Mouse (Mus musculus) MEL (cell line): ENCODE data around the gene Rhou. TPM values are rescaled to one million over a fixed set of nuclear protein-coding genes. Genes with fewer than 3 reads are reported as not detected.

ENCODE experiments used
- DNase-seq: peaks from one replicate; pipeline ENCODE4 v3.0.0; 2011; ENCODE audit warnings: low read depth, low spot score
- H3K27ac ChIP-seq: 2 replicates; pipeline ENCODE4 v1.5.1; 2012; ENCODE audit warnings: low read depth, mild to moderate bottlenecking, control low read depth, low read length, moderate library complexity; ENCODE audit not compliant: control insufficient read depth
- H3K27me3 ChIP-seq, 2 experiments: fragments of 150-350 bp in 1 of 2; sonication (generic) in 1 of 2; 2 replicates each; pipeline ENCODE4 v1.6.1; 2012; ENCODE audit warnings: low read length in 2 of 2, mild to moderate bottlenecking in 2 of 2, improper control_type of control experiment in 1 of 2, moderate library complexity in 1 of 2; ENCODE audit not compliant: insufficient read depth in 2 of 2, control insufficient read depth in 1 of 2
- H3K36me3 ChIP-seq, 2 experiments: 2 replicates each; pipeline ENCODE4 v1.6.1; 2012 to 2014; ENCODE audit warnings: low read length in 2 of 2, improper control_type of control experiment in 1 of 2, inconsistent platforms in 1 of 2, mild to moderate bottlenecking in 1 of 2; ENCODE audit not compliant: insufficient read depth in 2 of 2, control insufficient read depth in 1 of 2
- H3K4me1 ChIP-seq, 2 experiments: fragments of 150-350 bp in 1 of 2; sonication (generic) in 1 of 2; 2 replicates each; pipeline ENCODE4 v1.6.1; 2012; ENCODE audit warnings: low read length in 2 of 2, improper control_type of control experiment in 1 of 2, mild to moderate bottlenecking in 1 of 2; ENCODE audit not compliant: insufficient read depth in 2 of 2, control insufficient read depth in 1 of 2
- H3K4me3 ChIP-seq, 2 experiments: fragments of 150-350 bp in 1 of 2; sonication (generic) in 1 of 2; 2 replicates each; pipeline ENCODE4 v1.5.1; 2012; ENCODE audit warnings: low read depth in 2 of 2, low read length in 2 of 2, mild to moderate bottlenecking in 2 of 2, moderate library complexity in 2 of 2, control low read depth in 1 of 2, improper control_type of control experiment in 1 of 2; ENCODE audit not compliant: control insufficient read depth in 1 of 2, insufficient read depth in 1 of 2
- H3K79me2 ChIP-seq: 2 replicates; pipeline ENCODE4 v1.6.1; 2012; ENCODE audit warnings: mild to moderate bottlenecking, low read length, moderate library complexity; ENCODE audit not compliant: control insufficient read depth, poor library complexity, insufficient read depth
- H3K9ac ChIP-seq: 2 replicates; pipeline ENCODE4 v1.6.1; 2012; ENCODE audit warnings: low read depth, mild to moderate bottlenecking, control low read depth, low read length, moderate library complexity; ENCODE audit not compliant: control insufficient read depth, poor library complexity, severe bottlenecking
- H3K9me3 ChIP-seq: fragments of 150-350 bp; sonication (generic); replicated peaks from 2 replicates; pipeline ENCODE4 v1.6.1; 2012; ENCODE audit warnings: mild to moderate bottlenecking, low read length, improper control_type of control experiment, moderate library complexity; ENCODE audit not compliant: insufficient read depth
- CHD1 ChIP-seq: IDR thresholded peaks from 2 replicates; pipeline ENCODE4 v1.6.1; 2012; ENCODE audit warnings: low read depth, mild to moderate bottlenecking, inconsistent platforms, low read length, improper control_type of control experiment
- E2F4 ChIP-seq: IDR thresholded peaks from 2 replicates; pipeline ENCODE4 v1.6.1; 2011; ENCODE audit warnings: low read depth, low read length, improper control_type of control experiment, borderline replicate concordance
- ELF1 ChIP-seq: IDR thresholded peaks from 2 replicates; pipeline ENCODE4 v1.6.1; 2014; ENCODE audit warnings: low read depth, mild to moderate bottlenecking, inconsistent platforms, low read length, improper control_type of control experiment, moderate library complexity
- EP300 ChIP-seq, 2 experiments: IDR thresholded peaks; 2 replicates each; pipeline ENCODE4 v1.6.1; 2011; ENCODE audit warnings: improper control_type of control experiment in 2 of 2, low read length in 2 of 2, low read depth in 1 of 2, mild to moderate bottlenecking in 1 of 2
- ETS1 ChIP-seq: IDR thresholded peaks from 2 replicates; pipeline ENCODE4 v1.6.1; 2012; ENCODE audit warnings: low read depth, mild to moderate bottlenecking, inconsistent platforms, low read length, improper control_type of control experiment, moderate library complexity
- GABPA ChIP-seq: IDR thresholded peaks from 2 replicates; pipeline ENCODE4 v1.6.1; 2012; ENCODE audit warnings: low read depth, mild to moderate bottlenecking, inconsistent platforms, low read length, improper control_type of control experiment, moderate library complexity
- HCFC1 ChIP-seq: IDR thresholded peaks from 2 replicates; pipeline ENCODE4 v1.6.1; 2012; ENCODE audit warnings: low read depth, mild to moderate bottlenecking, inconsistent platforms, low read length, improper control_type of control experiment, moderate library complexity
- JUND ChIP-seq: IDR thresholded peaks from 2 replicates; pipeline ENCODE4 v1.6.1; 2011; ENCODE audit warnings: low read depth, mild to moderate bottlenecking, improper control_type of control experiment, low read length
- MAZ ChIP-seq: IDR thresholded peaks from 2 replicates; pipeline ENCODE4 v1.6.1; 2012; ENCODE audit warnings: low read depth, mild to moderate bottlenecking, inconsistent platforms, low read length, improper control_type of control experiment
- MEF2A ChIP-seq: IDR thresholded peaks from 2 replicates; pipeline ENCODE4 v1.6.1; 2014; ENCODE audit warnings: low read depth, mild to moderate bottlenecking, inconsistent platforms, low read length, improper control_type of control experiment; ENCODE audit not compliant: poor library complexity, insufficient replicate concordance, severe bottlenecking; ENCODE audit errors: extremely low read depth
- MXI1 ChIP-seq: IDR thresholded peaks from 2 replicates; pipeline ENCODE4 v1.6.1; 2011; ENCODE audit warnings: mild to moderate bottlenecking, low read depth, low read length, improper control_type of control experiment
- MYC ChIP-seq: IDR thresholded peaks from 2 replicates; pipeline ENCODE4 v1.6.1; 2011; ENCODE audit warnings: low read depth, mild to moderate bottlenecking, low read length, improper control_type of control experiment, moderate library complexity
- NELFE ChIP-seq: IDR thresholded peaks from 2 replicates; pipeline ENCODE4 v1.6.1; 2011; ENCODE audit warnings: low read depth, low read length, improper control_type of control experiment
- POLR2AphosphoS2 ChIP-seq: IDR thresholded peaks from 2 replicates; pipeline ENCODE4 v1.6.1; 2011; ENCODE audit warnings: low read length, improper control_type of control experiment
- RAD21 ChIP-seq: IDR thresholded peaks from 2 replicates; pipeline ENCODE4 v1.6.1; 2011; ENCODE audit warnings: mild to moderate bottlenecking, low read depth, low read length, improper control_type of control experiment
- SIN3A ChIP-seq: IDR thresholded peaks from 2 replicates; pipeline ENCODE4 v1.6.1; 2012; ENCODE audit warnings: low read length, improper control_type of control experiment, inconsistent platforms
- TCF12 ChIP-seq: IDR thresholded peaks from 2 replicates; pipeline ENCODE4 v1.6.1; 2014; ENCODE audit warnings: low read depth, mild to moderate bottlenecking, inconsistent platforms, low read length, improper control_type of control experiment, moderate library complexity
- UBTF ChIP-seq: IDR thresholded peaks from 2 replicates; pipeline ENCODE4 v1.6.1; 2012; ENCODE audit warnings: low read depth, mild to moderate bottlenecking, inconsistent platforms, low read length, improper control_type of control experiment, moderate library complexity, borderline replicate concordance; ENCODE audit not compliant: insufficient read depth
- USF1 ChIP-seq: IDR thresholded peaks from 2 replicates; pipeline ENCODE4 v1.6.1; 2014; ENCODE audit warnings: low read depth, mild to moderate bottlenecking, inconsistent platforms, low read length, improper control_type of control experiment, moderate library complexity
- ZKSCAN1 ChIP-seq: IDR thresholded peaks from 2 replicates; pipeline ENCODE4 v1.6.1; 2012; ENCODE audit warnings: low read depth, mild to moderate bottlenecking, inconsistent platforms, low read length, improper control_type of control experiment, moderate library complexity
- ZNF384 ChIP-seq: IDR thresholded peaks from 2 replicates; pipeline ENCODE4 v1.6.1; 2012; ENCODE audit warnings: low read depth, mild to moderate bottlenecking, inconsistent platforms, low read length, improper control_type of control experiment
- polyA plus RNA-seq, 2 experiments: library from polyadenylated mRNA; stranded (reverse) in 1 of 2; unstranded in 1 of 2; fragments of >175 nt in 1 of 2; fragments of >200 nt in 1 of 2; gene quantifications; 2 replicates each; pipeline versions ENCODE4 v1.2.1 to v1.2.4; 2012; ENCODE audit warnings: low replicate concordance in 2 of 2, low read depth in 1 of 2; ENCODE audit not compliant: insufficient read length in 2 of 2, insufficient read depth in 1 of 2, missing spikeins in 1 of 2
- total RNA-seq: library from RNA; depleted of rRNA; stranded (reverse); fragments of 300-350 nt; gene quantifications from 2 replicates; pipeline ENCODE4 v1.2.3, GENCODE M21; 2012

Rhou gene
- total and polyA plus RNA-seq, 3 experiments: not detected

GRCm38 (mm10) chr8:123696167-123696566, 42.4 kb downstream of the Rhou start:
- no peak for DNase-seq
- TF ChIP-seq MEF2A (no peak), ETS1 (no peak)
- TF ChIP-seq, all 39 proteins: peak for 0
- no peaks in the 10 kb centered on the region for H3K4me1 ChIP-seq
- no peak overlapping the region for H3K27ac ChIP-seq
- H3K9me3 ChIP-seq: no peaks in the 10 kb centered on the region
- no peaks in the 10 kb centered on the region for H3K79me2 ChIP-seq
- H3K4me3 ChIP-seq: no peak overlapping the region
- H3K9ac ChIP-seq: no peak overlapping the region
- no peaks in the 10 kb centered on the region for H3K36me3 ChIP-seq
- peaks cover 0 to 3% of the 10 kb centered on the region in 2 experiments; a peak in 1 of 4 replicates for H3K27me3 ChIP-seq

GRCm38 (mm10) chr8:123697329-123697728, 43.6 kb downstream of the Rhou start:
- no peak for DNase-seq
- Histone ChIP-seq H3K4me1 (no peaks in the 10 kb centered on the region), H3K9me3 (no peaks in the 10 kb centered on the region), H3K27ac (no peak overlapping the region), H3K27me3 (peaks cover 0 to 3% of the 10 kb centered on the region in 2 experiments; a peak in 1 of 4 replicates), H3K4me3 (no peak overlapping the region)
- TF ChIP-seq ZNF384: no peak
- TF ChIP-seq, all 39 proteins: peak for 0
- H3K9ac ChIP-seq: no peak overlapping the region
- H3K36me3 ChIP-seq: no peaks in the 10 kb centered on the region
- H3K79me2 ChIP-seq: no peaks in the 10 kb centered on the region

- no peak overlapping the region for H3K9ac ChIP-seq
Observed at GRCm38 (mm10) chr8:123700399-123701070, 46.8 kb downstream of the Rhou start.

More at GRCm38 (mm10) chr8:123700399-123701070, 46.8 kb downstream of the Rhou start:
- TF ChIP-seq POLR2AphosphoS2: no peak
- TF ChIP-seq HCFC1: no peak
- no peak for TF ChIP-seq JUND
- no peak for TF ChIP-seq RAD21
- no peak for TF ChIP-seq EP300 (IDR thresholded peaks at IDR 0.05; ENCODE audit: low read depth in 1 of 2, low read length in 2 of 2)
- TF ChIP-seq MYC: no peak
- no peak for TF ChIP-seq USF1
- no peak for TF ChIP-seq GABPA
- TF ChIP-seq SIN3A: no peak
- no peak for TF ChIP-seq E2F4
- TF ChIP-seq TCF12: no peak
- TF ChIP-seq NELFE: no peak
- TF ChIP-seq ELF1: no peak
- no peak for TF ChIP-seq MAZ
- no peak for TF ChIP-seq ZKSCAN1
- no peak for TF ChIP-seq MXI1
- no peak for TF ChIP-seq CHD1
- TF ChIP-seq UBTF: no peak
- TF ChIP-seq, all 39 proteins: peak for 0
- H3K36me3 ChIP-seq: no peaks in the 10 kb centered on the region
- no peak overlapping the region for H3K4me3 ChIP-seq
- H3K9me3 ChIP-seq: no peaks in the 10 kb centered on the region
- no peak for DNase-seq
- H3K27ac ChIP-seq: no peak overlapping the region
- H3K79me2 ChIP-seq: no peaks in the 10 kb centered on the region
- no peaks in the 10 kb centered on the region for H3K4me1 ChIP-seq
- H3K27me3 ChIP-seq: no peaks in the 10 kb centered on the region
